Mouse (Mus musculus): ENCODE measurements at regions not wholly inside any gene's neighbourhood (a gene's known extent, or its start where the extent isn't known, plus 50 kb on each side); places are given as distances from the start of the nearest gene placed in this dataset.
A peak's percentile ranks its signal among the peaks of the same experiment; 100 is the strongest.

GRCm38 (mm10) chr11:112990751-112991150, 208.7 kb downstream of the Sox9 start:
- Histone ChIP-seq H3K4me3 (no peak overlapping the region), H3K36me3 (no peaks in the 10 kb centered on the region), H3K9me3 (replicated peaks) (no peaks in the 10 kb centered on the region), H3K27ac (peak overlapping the region; percentile 50; the same call in 1 of the 2 replicates), H3K4me1 (peaks cover 55% of the 10 kb centered on the region), H3K27me3 (ENCODE audit: low read depth, poor library complexity, severe bottlenecking) (peaks cover 8% of the 10 kb centered on the region; the same call in 1 of the 2 replicates)
- 89% methylated on average over 11 of the region's 11 CpGs for WGBS
- DNase-seq (ENCODE audit: low spot score), result no peak

- no peaks in the 10 kb centered on the region for H3K36me3 ChIP-seq
- H3K4me3 ChIP-seq, result no peak overlapping the region
- H3K27ac ChIP-seq, result peak overlapping the region; percentile 76
- DNase-seq (ENCODE audit: low spot score), result no peak
- peaks cover 55% of the 10 kb centered on the region for H3K4me1 ChIP-seq
- no peaks in the 10 kb centered on the region for H3K9me3 ChIP-seq (replicated peaks)
- 45% methylated on average over 13 of the region's 13 CpGs for WGBS
- peaks cover 8% of the 10 kb centered on the region; the same call in 1 of the 2 replicates for H3K27me3 ChIP-seq (ENCODE audit: low read depth, poor library complexity, severe bottlenecking)
These were observed 209.8 kb downstream of the Sox9 start for GRCm38 (mm10) chr11:112991862-112992261.

GRCm38 (mm10) chr11:112998777-112999583, 217.0 kb downstream of the Sox9 start:
- no peak overlapping the region for H3K4me3 ChIP-seq
- no peaks in the 10 kb centered on the region for H3K36me3 ChIP-seq
- H3K27ac ChIP-seq, result no peak overlapping the region
- WGBS, result 59% methylated on average over 5 of the region's 5 CpGs
- peaks cover 14% of the 10 kb centered on the region for H3K27me3 ChIP-seq (ENCODE audit: low read depth, poor library complexity, severe bottlenecking)
- peaks cover 33% of the 10 kb centered on the region for H3K4me1 ChIP-seq
- H3K9me3 ChIP-seq (replicated peaks), result no peaks in the 10 kb centered on the region
- DNase-seq (ENCODE audit: low spot score), result no peak

GRCm38 (mm10) chr11:113001071-113001470, 219.0 kb downstream of the Sox9 start:
- WGBS, result 81% methylated on average over 6 of the region's 6 CpGs
- Histone ChIP-seq H3K4me3 (no peak overlapping the region), H3K4me1 (peaks cover 46% of the 10 kb centered on the region), H3K27ac (0 out of 2 replicates have a peak overlapping the region, but pooled peaks have one; percentile 27), H3K36me3 (no peaks in the 10 kb centered on the region), H3K9me3 (replicated peaks) (no peaks in the 10 kb centered on the region), H3K27me3 (ENCODE audit: low read depth, poor library complexity, severe bottlenecking) (peaks cover 19% of the 10 kb centered on the region)
- no peak for DNase-seq (ENCODE audit: low spot score)

GRCm38 (mm10) chr11:113005895-113006294, 223.9 kb downstream of the Sox9 start:
- Histone ChIP-seq H3K27me3 (ENCODE audit: low read depth, poor library complexity, severe bottlenecking) (peaks cover 29% of the 10 kb centered on the region), H3K36me3 (no peaks in the 10 kb centered on the region), H3K4me3 (no peak overlapping the region), H3K4me1 (peaks cover 32% of the 10 kb centered on the region), H3K9me3 (replicated peaks) (no peaks in the 10 kb centered on the region), H3K27ac (no peak overlapping the region)
- no peak for DNase-seq (ENCODE audit: low spot score)
- WGBS, result 64% methylated on average over 9 of the region's 9 CpGs

- H3K4me3 ChIP-seq, result no peak overlapping the region
- H3K9me3 ChIP-seq (replicated peaks), result no peaks in the 10 kb centered on the region
- H3K36me3 ChIP-seq, result no peaks in the 10 kb centered on the region
- peak overlapping the region; percentile 32; the same call in 1 of the 2 replicates for H3K27ac ChIP-seq
- WGBS, result 79% methylated on average over 4 of the region's 4 CpGs
- peaks cover 29% of the 10 kb centered on the region for H3K4me1 ChIP-seq
- peaks cover 53% of the 10 kb centered on the region for H3K27me3 ChIP-seq (ENCODE audit: low read depth, poor library complexity, severe bottlenecking)
- DNase-seq (ENCODE audit: low spot score), result no peak
These were observed 226.5 kb downstream of the Sox9 start for GRCm38 (mm10) chr11:113008521-113008920.

GRCm38 (mm10) chr11:113009376-113009775, 227.4 kb downstream of the Sox9 start:
- Histone ChIP-seq H3K9me3 (replicated peaks) (no peaks in the 10 kb centered on the region), H3K36me3 (no peaks in the 10 kb centered on the region), H3K4me3 (no peak overlapping the region), H3K4me1 (peaks cover 37% of the 10 kb centered on the region), H3K27ac (peak overlapping the region; percentile 32; the same call in 1 of the 2 replicates), H3K27me3 (ENCODE audit: low read depth, poor library complexity, severe bottlenecking) (peaks cover 53% of the 10 kb centered on the region)
- DNase-seq (ENCODE audit: low spot score), result no peak
- WGBS, result 93% methylated on average over 6 of the region's 6 CpGs

- Histone ChIP-seq H3K27me3 (ENCODE audit: low read depth, poor library complexity, severe bottlenecking) (peaks cover 48% of the 10 kb centered on the region), H3K4me1 (peaks cover 40% of the 10 kb centered on the region), H3K36me3 (no peaks in the 10 kb centered on the region), H3K27ac (0 out of 2 replicates have a peak overlapping the region, but pooled peaks have one; percentile 15), H3K4me3 (no peak overlapping the region), H3K9me3 (replicated peaks) (no peaks in the 10 kb centered on the region)
- no peak for DNase-seq (ENCODE audit: low spot score)
- 93% methylated on average over 5 of the region's 5 CpGs for WGBS
These were observed 228.9 kb downstream of the Sox9 start for GRCm38 (mm10) chr11:113010906-113011305.

- H3K4me3 ChIP-seq, result no peak overlapping the region
- H3K27me3 ChIP-seq (ENCODE audit: low read depth, poor library complexity, severe bottlenecking), result peaks cover 39% of the 10 kb centered on the region
- H3K4me1 ChIP-seq, result peaks cover 70% of the 10 kb centered on the region
- peak overlapping the region; percentile 82 for H3K27ac ChIP-seq
- 14% methylated on average over 10 of the region's 10 CpGs for WGBS
- no peaks in the 10 kb centered on the region for H3K9me3 ChIP-seq (replicated peaks)
- peak; percentile 85 for DNase-seq (ENCODE audit: low spot score)
- H3K36me3 ChIP-seq, result no peaks in the 10 kb centered on the region
These were observed 232.4 kb downstream of the Sox9 start for GRCm38 (mm10) chr11:113014186-113015010.

- WGBS, result 54% methylated on average over 13 of the region's 13 CpGs
- Histone ChIP-seq H3K27me3 (ENCODE audit: low read depth, poor library complexity, severe bottlenecking) (peaks cover 25% of the 10 kb centered on the region), H3K9me3 (replicated peaks) (no peaks in the 10 kb centered on the region), H3K36me3 (no peaks in the 10 kb centered on the region), H3K4me1 (peaks cover 84% of the 10 kb centered on the region), H3K4me3 (no peak overlapping the region), H3K27ac (peak overlapping the region; percentile 82)
- DNase-seq (ENCODE audit: low spot score), result peak; percentile 46
These were observed 233.8 kb downstream of the Sox9 start for GRCm38 (mm10) chr11:113015686-113016304.

- Histone ChIP-seq H3K9me3 (replicated peaks) (no peaks in the 10 kb centered on the region), H3K27ac (peak overlapping the region; percentile 82), H3K4me1 (peaks cover 92% of the 10 kb centered on the region), H3K4me3 (no peak overlapping the region), H3K27me3 (ENCODE audit: low read depth, poor library complexity, severe bottlenecking) (peaks cover 12% of the 10 kb centered on the region), H3K36me3 (no peaks in the 10 kb centered on the region)
- DNase-seq (ENCODE audit: low spot score), result peak; percentile 46
- 48% methylated on average over 7 of the region's 7 CpGs for WGBS
These were observed 235.0 kb downstream of the Sox9 start for GRCm38 (mm10) chr11:113016801-113017715.

GRCm38 (mm10) chr11:113021533-113021932, 239.5 kb downstream of the Sox9 start:
- peaks cover 61% of the 10 kb centered on the region for H3K4me1 ChIP-seq
- H3K4me3 ChIP-seq, result no peak overlapping the region
- H3K27ac ChIP-seq, result no peak overlapping the region
- no peaks in the 10 kb centered on the region for H3K9me3 ChIP-seq (replicated peaks)
- no peaks in the 10 kb centered on the region for H3K27me3 ChIP-seq (ENCODE audit: low read depth, poor library complexity, severe bottlenecking)
- no peaks in the 10 kb centered on the region for H3K36me3 ChIP-seq
- DNase-seq (ENCODE audit: low spot score), result no peak
- WGBS, result 41% methylated on average over 4 of the region's 4 CpGs

Measured in limb, embryonic 10.5 days (tissue).